Mouse (Mus musculus) limb, embryonic 11.5 days (tissue): ENCODE results near the gene Glb1l. TPM values are rescaled to one million over a fixed set of nuclear protein-coding genes. Genes with fewer than 3 reads are reported as not detected.

Experiments used
- ATAC-seq: fragments of 200-750 bp; cut with Nextera tagmentation; 2 replicates; pipeline ENCODE4 v1.8.0; 2017; ENCODE audit warnings: low read depth; ENCODE audit not compliant: insufficient number of reproducible peaks, low FRiP score, low TSS enrichment
- DNase-seq: peaks from one replicate; pipeline ENCODE4 v3.0.0-alpha.2; 2015; ENCODE audit warnings: low spot score
- H3K27ac ChIP-seq: fragments of 300-500 bp; sonication (generic); replicated peaks from 2 replicates; pipeline ENCODE4 v1.5.1; 2014; ENCODE audit warnings: low read depth, mild to moderate bottlenecking, low read length
- H3K27me3 ChIP-seq: fragments of 300-500 bp; sonication (generic); 2 replicates; pipeline ENCODE4 v1.6.1; 2014; ENCODE audit warnings: mild to moderate bottlenecking, low read length, mixed read lengths; ENCODE audit not compliant: control insufficient read depth, insufficient read depth
- H3K36me3 ChIP-seq: fragments of 300-500 bp; sonication (generic); 2 replicates; pipeline ENCODE4 v1.6.1; 2014; ENCODE audit warnings: mild to moderate bottlenecking, low read length, moderate library complexity, mixed read lengths; ENCODE audit not compliant: control insufficient read depth, insufficient read depth
- H3K4me1 ChIP-seq: fragments of 300-500 bp; sonication (generic); 2 replicates; pipeline ENCODE4 v1.6.1; 2014; ENCODE audit warnings: low read length, mixed read lengths; ENCODE audit not compliant: control insufficient read depth, insufficient read depth
- H3K4me2 ChIP-seq: fragments of 300-500 bp; sonication (generic); 2 replicates; pipeline ENCODE4 v1.6.1; 2014; ENCODE audit warnings: low read depth, mild to moderate bottlenecking, moderate library complexity; ENCODE audit not compliant: severe bottlenecking
- H3K4me3 ChIP-seq: fragments of 300-500 bp; sonication (generic); 2 replicates; pipeline ENCODE4 v1.5.1; 2014; ENCODE audit warnings: low read depth, low read length
- H3K9ac ChIP-seq: fragments of 300-500 bp; sonication (generic); 2 replicates; pipeline ENCODE4 v1.6.1; 2014; ENCODE audit warnings: mild to moderate bottlenecking, low read length
- H3K9me3 ChIP-seq: fragments of 300-500 bp; sonication (generic); 2 replicates; pipeline ENCODE4 v1.6.1; 2016; ENCODE audit warnings: low read length; ENCODE audit not compliant: control insufficient read depth
- WGBS: fragments of 180-500 bp; shearing (Covaris S2); extraction: QIAGEN DNeasy Blood & Tissue Kit; methylation state at CpG from one replicate; pipeline ENCODE4 v1.1.7; 2014; 5-methylcytosine and 5-hydroxymethylcytosine counted together
- polyA plus RNA-seq: library from polyadenylated mRNA; unstranded; fragments of >200 nt; fragmentation: Nextera tagmentation; extraction: Ambion mirVana; gene quantifications from 2 replicates; pipeline ENCODE4 v1.2.1, GENCODE M21; 2014

Gene Glb1l
- polyA plus RNA-seq, 1 experiment from 2014 or later, result 18.5 TPM

GRCm38 (mm10) chr1:75250498-75250897, 39.9 kb upstream of the Glb1l start:
- Histone ChIP-seq H3K9me3 (no peaks in the 10 kb centered on the region), H3K9ac (no peak overlapping the region; the same call in 1 of the 2 replicates), H3K27ac (no peak overlapping the region), H3K36me3 (no peaks in the 10 kb centered on the region), H3K4me1 (0 out of 2 replicates have a peak, but pooled peaks cover 3% of the 10 kb centered on the region), H3K4me3 (no peak overlapping the region), H3K4me2 (no peak overlapping the region), H3K27me3 (no peaks in the 10 kb centered on the region)
- no peak for DNase-seq
- 54% methylated on average over 3 of the region's 3 CpGs for WGBS
- no peak for ATAC-seq

DNA sequence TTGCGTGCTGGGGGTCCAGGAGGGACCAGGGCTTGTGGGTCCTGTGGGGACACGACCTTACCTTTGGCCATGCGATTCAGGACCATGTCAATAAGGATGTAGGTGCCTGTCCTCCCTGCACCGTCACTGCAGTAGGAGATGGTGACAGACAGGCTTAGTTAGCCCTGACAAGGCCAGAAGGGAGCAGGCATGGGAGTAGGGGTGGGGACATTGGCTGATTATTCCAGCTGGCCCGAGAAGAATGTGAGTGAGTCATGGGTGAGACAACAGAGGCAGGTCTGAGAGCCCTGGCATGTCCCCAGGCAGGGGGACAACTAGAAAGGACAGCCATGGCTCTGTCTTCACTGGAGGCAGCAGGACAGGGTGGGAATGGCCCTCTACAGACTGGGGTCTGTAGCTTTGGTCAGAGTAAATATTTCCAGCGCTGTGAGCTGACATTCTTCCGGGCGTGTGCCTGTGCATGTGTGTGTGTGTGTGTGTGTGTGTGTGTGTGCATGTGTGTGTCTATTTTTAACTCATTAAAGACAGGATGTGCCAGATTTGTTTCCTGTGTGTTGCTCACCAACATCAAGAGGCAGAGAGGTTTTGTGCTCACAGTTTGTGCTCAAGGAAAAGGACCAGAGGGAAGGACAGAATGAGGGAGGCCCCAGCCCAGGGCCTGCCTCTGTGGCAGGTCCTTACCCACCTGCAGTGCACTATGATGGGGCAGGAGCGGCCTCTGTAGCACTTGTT, 37.6 kb upstream of the Glb1l start:
- Histone ChIP-seq H3K4me3 (no peak overlapping the region), H3K36me3 (no peaks in the 10 kb centered on the region), H3K9ac (no peak overlapping the region), H3K9me3 (no peaks in the 10 kb centered on the region), H3K27ac (no peak overlapping the region), H3K4me1 (0 out of 2 replicates have a peak, but pooled peaks cover 3% of the 10 kb centered on the region), H3K4me2 (no peak overlapping the region), H3K27me3 (no peaks in the 10 kb centered on the region)
- DNase-seq (no peak), ATAC-seq (no peak)
- WGBS, result 51% methylated on average over 9 of the region's 9 CpGs

DNA sequence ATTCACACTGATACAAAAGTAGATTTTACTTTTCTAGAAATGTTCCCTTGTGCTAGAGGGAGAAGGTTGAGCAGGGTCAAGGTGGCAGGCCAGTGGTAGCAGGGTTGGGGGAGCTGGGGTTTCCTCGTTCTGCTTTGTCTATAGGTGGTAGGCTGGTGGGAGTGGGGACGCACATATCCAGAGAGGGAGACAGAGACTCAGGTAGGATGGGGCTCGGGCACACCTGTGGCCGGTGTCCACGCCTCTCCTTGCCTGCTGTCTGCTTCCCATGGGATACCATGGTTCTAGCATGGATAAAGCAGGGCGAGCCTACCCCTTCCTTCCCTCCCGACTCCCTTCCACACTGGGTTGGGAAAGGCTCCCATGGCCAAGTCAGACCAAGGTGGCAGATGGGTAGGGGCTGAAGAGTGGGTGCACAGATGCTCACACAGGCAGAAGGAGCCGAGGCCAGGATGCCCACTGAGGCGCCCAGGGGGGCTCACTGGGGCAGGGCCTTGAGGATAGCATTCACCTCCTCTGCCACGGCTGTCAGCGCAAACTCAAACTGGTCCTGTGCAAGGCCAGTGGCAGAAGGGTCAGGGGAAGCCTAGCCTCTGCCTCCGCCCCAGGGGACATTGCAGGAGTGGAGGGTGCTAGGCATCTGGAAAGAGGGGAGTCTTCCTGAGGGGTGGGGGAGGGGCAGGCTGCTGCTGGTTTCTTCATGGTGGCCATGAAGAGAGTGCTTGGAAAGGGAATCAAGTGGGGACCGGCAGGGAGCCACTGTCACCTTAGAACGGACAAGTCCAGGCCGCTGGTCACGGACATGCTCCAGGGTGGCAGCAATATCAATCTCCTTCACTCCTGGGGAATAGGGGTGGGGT, 36.7 kb upstream of the Glb1l start:
- Histone ChIP-seq H3K9ac (no peak overlapping the region), H3K9me3 (no peaks in the 10 kb centered on the region)
- no peak for ATAC-seq

DNA sequence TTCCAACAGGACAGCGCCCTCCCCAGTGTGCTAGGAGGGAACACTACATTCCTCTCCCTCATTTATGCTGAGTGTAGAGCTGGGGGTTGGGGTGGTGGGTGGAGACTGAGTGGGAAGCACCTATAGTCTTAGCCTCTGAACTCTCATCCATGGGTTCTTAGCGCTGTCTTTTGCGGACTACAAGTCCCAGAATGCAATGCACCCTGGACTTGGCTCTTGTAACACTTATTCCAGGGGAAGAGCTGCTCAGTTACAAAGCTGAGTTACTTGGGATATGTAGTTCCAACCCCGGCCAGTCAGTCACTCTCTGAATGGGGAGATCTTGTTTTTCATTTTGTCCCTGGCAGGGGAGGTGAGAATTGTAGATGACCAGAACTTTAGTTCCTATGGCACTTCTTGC, 34.2 kb upstream of the Glb1l start:
- Histone ChIP-seq H3K36me3 (no peaks in the 10 kb centered on the region), H3K4me3 (no peak overlapping the region), H3K27ac (no peak overlapping the region), H3K9me3 (no peaks in the 10 kb centered on the region), H3K27me3 (no peaks in the 10 kb centered on the region), H3K4me1 (0 out of 2 replicates have a peak, but pooled peaks cover 3% of the 10 kb centered on the region), H3K4me2 (no peak overlapping the region), H3K9ac (no peak overlapping the region)
- DNase-seq (peak; percentile 44), ATAC-seq (no peak)
- 21% methylated on average over 4 of the region's 4 CpGs for WGBS

More for the DNA sequence above, 36.7 kb upstream of the Glb1l start:
- no peak overlapping the region for H3K27ac ChIP-seq
- H3K36me3 ChIP-seq, result no peaks in the 10 kb centered on the region
- no peak overlapping the region for H3K4me3 ChIP-seq
- H3K4me2 ChIP-seq, result no peak overlapping the region
- H3K4me1 ChIP-seq, result 0 out of 2 replicates have a peak, but pooled peaks cover 3% of the 10 kb centered on the region
- no peaks in the 10 kb centered on the region for H3K27me3 ChIP-seq
- DNase-seq, result no peak
- 83% methylated on average over 16 of the region's 16 CpGs for WGBS

- DNase-seq (no peak), ATAC-seq (no peak)
- 0 out of 2 replicates have a peak, but pooled peaks cover 3% of the 10 kb centered on the region for H3K4me1 ChIP-seq
- WGBS, result 82% methylated on average over 12 of the region's 12 CpGs
- H3K36me3 ChIP-seq, result no peaks in the 10 kb centered on the region
- H3K27me3 ChIP-seq, result no peaks in the 10 kb centered on the region
- no peak overlapping the region for H3K9ac ChIP-seq
- H3K9me3 ChIP-seq, result no peaks in the 10 kb centered on the region
- H3K27ac ChIP-seq, result no peak overlapping the region
- no peak overlapping the region for H3K4me3 ChIP-seq
- H3K4me2 ChIP-seq, result no peak overlapping the region
Measured at GRCm38 (mm10) chr1:75244175-75244826, 33.7 kb upstream of the Glb1l start.

DNA sequence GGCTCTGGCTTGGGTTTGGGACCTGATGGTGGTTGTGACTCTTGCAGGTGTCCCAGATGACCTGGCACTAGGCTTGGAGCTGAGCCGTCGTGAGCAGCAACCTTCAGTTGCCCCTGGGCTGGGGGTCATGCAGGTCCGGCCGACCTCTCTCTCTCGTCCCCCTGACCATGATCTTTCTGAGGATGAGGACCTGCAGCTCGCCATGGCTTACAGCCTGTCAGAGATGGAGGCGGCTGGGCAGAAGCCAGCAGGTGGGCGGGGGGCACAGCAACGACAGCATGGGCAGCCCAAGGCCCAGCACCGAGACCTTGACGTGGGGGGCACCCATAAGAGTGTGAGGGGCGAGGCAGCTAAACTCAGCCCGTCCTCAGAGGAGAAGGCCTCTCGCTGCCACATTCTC, 32.8 kb upstream of the Glb1l start:
- no peak overlapping the region for H3K4me2 ChIP-seq
- H3K36me3 ChIP-seq, result no peaks in the 10 kb centered on the region
- 86% methylated on average over 14 of the region's 14 CpGs for WGBS
- DNase-seq (no peak), ATAC-seq (no peak)
- H3K27me3 ChIP-seq, result no peaks in the 10 kb centered on the region
- H3K27ac ChIP-seq, result no peak overlapping the region
- no peaks in the 10 kb centered on the region for H3K9me3 ChIP-seq
- H3K9ac ChIP-seq, result no peak overlapping the region
- no peak overlapping the region for H3K4me3 ChIP-seq
- H3K4me1 ChIP-seq, result 0 out of 2 replicates have a peak, but pooled peaks cover 3% of the 10 kb centered on the region

DNA sequence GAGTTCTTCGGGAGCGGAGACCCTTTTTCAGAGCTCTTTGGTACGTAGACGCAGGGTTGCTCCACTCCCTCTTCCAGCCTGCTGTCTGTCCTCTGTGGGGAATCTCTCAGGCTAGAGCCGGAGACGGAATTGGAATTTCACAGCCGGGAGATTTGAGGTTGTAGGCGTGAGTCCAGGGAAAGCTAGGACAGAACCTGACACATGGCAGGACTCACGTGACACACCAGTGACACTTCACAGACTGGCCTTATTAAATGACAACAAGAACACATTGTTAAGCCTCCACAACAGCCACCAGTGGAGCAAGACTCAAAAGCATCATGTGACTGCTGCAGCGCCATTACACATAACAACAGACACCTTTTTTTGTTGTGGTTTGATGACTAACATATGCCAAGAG, 29.0 kb upstream of the Glb1l start:
- DNase-seq, result no peak

More for the DNA sequence above, 29.0 kb upstream of the Glb1l start:
- H3K9ac ChIP-seq, result no peak overlapping the region
- ATAC-seq, result no peak
- no peak overlapping the region for H3K4me3 ChIP-seq
- no peak overlapping the region for H3K4me2 ChIP-seq
- H3K36me3 ChIP-seq, result no peaks in the 10 kb centered on the region
- 72% methylated on average over 10 of the region's 10 CpGs for WGBS
- no peaks in the 10 kb centered on the region for H3K27me3 ChIP-seq
- peaks cover 6% of the 10 kb centered on the region; the same call in 1 of the 2 replicates for H3K4me1 ChIP-seq
- H3K9me3 ChIP-seq, result no peaks in the 10 kb centered on the region
- H3K27ac ChIP-seq, result no peak overlapping the region
